Mouse (Mus musculus): Measurements from ENCODE around the gene Tmem72.

Gene Tmem72

GRCm38 (mm10) chr6:116651437-116652118, 65.1 kb downstream of the Tmem72 start:
- in situ Hi-C loops (cut with MboI; ENCODE audit: low sequenced_read_pairs) = loop anchor here (5.0 kb wide), 1 partner anchor 51 kb away; no protein-coding TSS in a partner anchor

DNA sequence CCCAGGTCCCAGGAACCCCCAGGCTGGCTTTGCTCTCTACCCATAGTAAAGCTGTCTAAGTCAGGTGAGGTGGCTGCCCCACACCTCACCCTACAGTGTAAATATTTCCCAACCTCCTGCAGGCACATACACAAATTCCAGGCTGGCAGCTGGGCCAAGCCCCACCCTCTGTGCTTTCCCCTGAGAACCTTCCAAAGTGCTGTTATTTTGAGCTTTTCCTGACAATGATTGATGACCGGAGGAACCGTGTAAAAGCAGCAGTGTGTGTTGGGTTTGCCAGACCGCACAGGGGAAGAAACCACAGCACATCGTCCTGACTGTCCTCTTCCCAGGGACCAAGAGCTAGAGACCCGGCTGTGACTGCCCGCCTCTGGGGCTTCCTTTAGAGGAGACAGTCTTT, 66.3 kb downstream of the Tmem72 start, which contains the start of gene Depp1:
Gene Depp1, plus strand, starts transcription at position 204 of the 400 bp plus-strand sequence.
- in situ Hi-C loops (cut with MboI; ENCODE audit: low sequenced_read_pairs) = loop anchor here (5.0 kb wide), 1 partner anchor 52 kb away; no protein-coding TSS in a partner anchor

DNA sequence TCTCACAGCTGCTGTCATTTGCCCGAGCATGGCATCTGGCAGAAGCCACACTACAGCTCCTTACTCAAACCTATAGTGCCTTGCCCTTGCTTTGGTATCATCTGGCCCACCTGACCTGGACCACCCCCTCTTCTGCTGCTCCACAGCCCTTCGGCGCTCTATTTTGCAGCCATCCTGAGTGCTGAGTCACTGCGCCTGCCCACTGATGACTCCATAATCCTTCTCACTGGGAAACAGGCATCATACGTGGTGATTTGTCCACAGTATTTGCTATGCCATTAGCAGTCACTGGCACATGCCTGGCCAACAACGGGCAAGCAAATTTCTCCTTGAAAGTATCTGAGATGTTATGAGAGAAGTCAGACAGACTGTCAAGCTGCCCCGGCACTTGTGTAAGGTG, 66.9 kb downstream of the Tmem72 start:
- in situ Hi-C loops (cut with MboI; ENCODE audit: low sequenced_read_pairs) = loop anchor here (5.0 kb wide), 1 partner anchor 52 kb away; no protein-coding TSS in a partner anchor

DNA sequence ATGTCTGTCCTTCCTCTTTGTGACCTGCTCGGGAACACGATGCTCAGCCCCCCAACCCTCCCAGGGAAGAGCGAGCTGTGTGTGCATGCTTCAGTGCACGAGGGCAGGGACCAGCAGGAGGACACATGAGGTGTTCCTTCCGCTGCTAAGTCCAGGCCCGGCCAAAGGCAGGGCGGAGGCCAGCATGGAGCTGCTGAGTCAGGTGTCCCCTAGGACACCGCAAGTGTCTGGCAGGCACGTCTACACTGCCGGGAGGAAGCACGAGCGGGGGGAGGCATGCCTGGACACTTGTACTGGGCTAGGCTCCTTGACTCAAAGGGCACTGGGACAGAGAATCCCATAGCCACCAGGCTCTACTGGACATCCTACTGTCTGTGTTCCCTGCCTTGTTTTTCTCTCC, 69.0 kb downstream of the Tmem72 start:
- in situ Hi-C loops (cut with MboI; ENCODE audit: low sequenced_read_pairs) = no loop called here

- in situ Hi-C loops (cut with MboI; ENCODE audit: low sequenced_read_pairs) = no loop called here
Observed at GRCm38 (mm10) chr6:116644335-116644734, 72.4 kb downstream of the Tmem72 start.

- in situ Hi-C loops (cut with MboI; ENCODE audit: low sequenced_read_pairs) = no loop called here
Observed at GRCm38 (mm10) chr6:116643881-116644280, 72.8 kb downstream of the Tmem72 start.

DNA sequence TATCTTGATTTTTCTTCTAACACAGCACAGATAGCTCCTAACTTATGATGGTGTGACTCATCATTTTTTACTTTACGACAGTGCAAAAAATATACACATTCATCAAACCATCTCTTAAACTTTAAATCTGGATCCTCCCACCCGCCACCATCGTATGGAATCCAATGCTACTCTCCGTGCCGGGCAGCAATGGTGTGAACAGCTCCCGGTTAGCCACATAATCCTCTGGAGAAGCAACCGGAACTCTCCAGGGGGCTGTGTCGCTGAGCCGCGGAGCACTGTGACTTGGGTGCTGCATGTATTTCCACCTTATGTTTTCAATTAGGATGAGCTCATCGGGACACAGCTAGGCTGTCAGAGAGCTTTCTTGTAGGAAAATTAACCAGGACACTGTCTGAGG, 73.8 kb downstream of the Tmem72 start:
- in situ Hi-C loops (cut with MboI; ENCODE audit: low sequenced_read_pairs) = no loop called here

- in situ Hi-C loops (cut with MboI; ENCODE audit: low sequenced_read_pairs) = no loop called here
Observed at GRCm38 (mm10) chr6:116639663-116640062, 77.0 kb downstream of the Tmem72 start.

DNA sequence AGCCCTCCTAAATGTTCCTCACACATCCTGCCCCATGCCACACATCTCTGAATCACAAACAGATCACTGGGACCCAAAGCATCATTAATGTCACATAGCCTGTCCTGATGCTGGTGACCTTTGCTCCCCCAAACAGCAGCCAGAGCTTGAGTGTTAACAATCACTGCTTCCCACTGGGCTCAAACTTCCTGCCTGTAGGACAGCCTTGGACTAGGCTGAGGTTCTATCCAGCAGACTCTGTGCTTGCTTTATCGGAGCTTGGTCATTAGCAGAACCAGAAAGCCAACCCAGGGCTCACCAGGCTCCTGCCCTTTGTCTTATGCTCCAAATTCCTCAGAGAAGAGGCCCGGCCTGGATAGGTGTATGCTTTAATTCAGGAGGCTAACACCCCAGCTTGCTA, 77.8 kb downstream of the Tmem72 start:
- in situ Hi-C loops (cut with MboI; ENCODE audit: low sequenced_read_pairs) = no loop called here

DNA sequence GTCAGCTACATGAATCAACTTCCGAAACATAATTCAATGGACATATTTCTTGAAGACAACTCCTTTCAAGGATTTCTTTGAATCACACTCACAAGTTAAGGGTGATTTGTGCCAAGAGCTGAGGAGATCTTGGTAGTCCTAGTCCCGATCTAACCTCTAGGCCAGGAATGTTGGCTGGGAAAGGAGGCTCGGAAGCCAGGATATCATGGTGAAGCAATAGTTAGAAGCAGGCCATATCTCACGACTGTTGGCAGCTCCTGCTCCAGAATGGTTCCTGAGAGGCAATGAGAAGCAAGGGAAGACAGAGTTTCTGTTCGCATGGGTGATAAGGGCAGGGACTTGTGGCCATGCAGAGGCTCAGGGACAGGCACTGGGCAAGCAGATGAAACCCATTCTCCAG, 79.2 kb downstream of the Tmem72 start:
- in situ Hi-C loops (cut with MboI; ENCODE audit: low sequenced_read_pairs) = no loop called here

DNA sequence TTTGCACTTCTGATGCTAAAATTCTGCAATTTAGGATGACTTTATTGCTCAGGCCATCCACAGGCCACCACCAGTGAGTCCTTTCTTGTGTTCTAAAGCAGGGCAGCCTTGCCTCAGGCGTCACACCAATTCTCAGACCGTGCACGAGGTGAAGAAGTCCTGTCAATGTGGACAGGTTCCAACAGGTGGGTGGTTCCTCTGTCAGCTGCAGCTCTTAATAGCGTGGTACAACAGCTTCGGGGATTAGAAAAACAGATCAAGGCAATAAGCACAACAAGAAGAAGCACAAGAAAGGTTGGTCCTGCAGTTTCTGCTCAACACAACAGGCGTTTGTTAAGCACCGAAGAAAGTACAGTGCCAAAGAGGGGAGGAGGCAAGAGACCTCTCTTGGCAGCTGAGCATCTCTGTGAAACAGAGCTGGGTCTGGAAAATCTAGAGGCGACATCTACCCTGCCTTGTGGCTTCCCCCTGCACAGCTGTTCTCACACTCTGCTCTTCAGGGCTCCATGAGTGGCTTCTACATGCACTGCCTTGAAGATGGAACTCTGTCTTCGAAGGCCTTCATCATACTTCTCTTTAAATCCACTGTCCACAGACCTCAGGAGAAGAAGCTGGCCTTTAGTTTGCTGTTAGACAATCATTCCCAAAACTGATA, 80.0 kb downstream of the Tmem72 start:
- in situ Hi-C loops (cut with MboI; ENCODE audit: low sequenced_read_pairs) = no loop called here

GRCm38 (mm10) chr6:116635251-116636180, 81.2 kb downstream of the Tmem72 start:
- in situ Hi-C loops (cut with MboI; ENCODE audit: low sequenced_read_pairs) = no loop called here

DNA sequence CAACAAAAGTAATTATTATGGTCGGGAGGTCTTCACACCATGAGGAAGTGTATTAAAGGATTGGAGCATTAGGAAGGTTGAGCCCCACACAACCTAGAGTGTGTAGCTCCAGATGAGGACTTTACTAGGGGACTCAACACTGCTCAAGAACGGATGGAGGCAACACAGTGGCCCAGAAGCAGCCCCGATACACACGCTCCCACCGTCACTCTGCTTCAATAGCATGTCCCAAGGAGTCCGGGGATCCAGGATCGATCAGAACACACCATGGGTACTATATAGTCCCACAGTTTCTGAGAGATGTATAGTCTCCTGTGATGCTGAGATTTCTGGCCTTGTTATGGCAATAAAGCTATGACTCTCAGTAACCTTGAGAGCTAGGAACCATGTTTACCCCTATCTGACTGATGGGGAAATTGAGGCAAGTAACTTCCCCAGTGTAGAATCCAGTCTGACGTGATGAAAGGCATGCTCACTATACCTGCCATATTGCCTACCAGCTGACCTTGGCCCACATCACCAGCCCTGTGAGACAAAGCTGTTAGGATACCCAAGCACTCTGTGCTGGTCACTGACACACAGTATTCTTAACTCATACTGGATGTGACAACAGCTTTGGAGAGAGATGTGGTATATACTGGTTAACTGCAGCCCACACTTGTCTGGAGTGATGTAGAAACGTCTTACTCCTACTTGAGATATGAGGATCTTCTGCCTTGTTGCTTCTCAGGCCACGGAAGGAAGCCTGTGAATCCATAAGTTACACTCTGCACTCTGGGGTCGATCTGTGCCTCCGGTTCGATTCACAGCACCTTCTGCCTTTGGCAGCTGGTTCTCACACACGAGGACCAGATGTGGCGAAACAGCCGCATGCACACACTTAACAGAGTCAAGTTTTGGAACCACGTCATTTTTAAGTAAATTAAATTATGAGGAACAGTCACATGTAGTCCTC, 82.7 kb downstream of the Tmem72 start:
- in situ Hi-C loops (cut with MboI; ENCODE audit: low sequenced_read_pairs) = no loop called here

- in situ Hi-C loops (cut with MboI; ENCODE audit: low sequenced_read_pairs) = no loop called here
Observed at GRCm38 (mm10) chr6:116632129-116632528, 84.6 kb downstream of the Tmem72 start.

DNA sequence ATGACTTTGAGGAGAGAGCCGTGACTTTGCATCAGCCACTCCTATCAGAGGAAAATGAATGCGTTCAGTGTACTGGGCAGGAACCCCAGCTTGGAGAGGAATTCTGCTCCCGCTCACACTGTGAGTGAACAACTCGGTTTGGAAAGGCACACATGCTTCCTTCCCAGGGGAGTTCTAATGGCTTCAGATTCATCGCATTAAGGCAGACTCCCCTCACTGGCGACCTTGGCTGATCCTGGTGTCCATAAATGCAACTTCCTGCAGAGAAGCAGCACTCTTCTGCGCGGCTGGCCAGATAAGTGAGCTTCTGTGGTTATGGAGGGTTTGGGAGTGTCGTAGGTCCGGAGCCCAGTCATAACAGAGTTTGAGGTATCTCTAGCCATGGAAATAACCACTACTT, 86.9 kb downstream of the Tmem72 start:
- in situ Hi-C loops (cut with MboI; ENCODE audit: low sequenced_read_pairs) = no loop called here
